Mouse (Mus musculus) testis, postnatal 10 days (tissue): Measurements from ENCODE around the gene Adam11.

Experiments used
- DNase-seq: peaks from one replicate; pipeline ENCODE4 v3.0.0; 2021; ENCODE audit warnings: low spot score

Gene Adam11

GRCm38 (mm10) chr11:102753591-102754324 is 7.5 kb upstream of the Adam11 start:
- DNase-seq = peak; percentile 45

GRCm38 (mm10) chr11:102754416-102754815 is 6.8 kb upstream of the Adam11 start:
- DNase-seq = no peak

GRCm38 (mm10) chr11:102755391-102755790 is 5.8 kb upstream of the Adam11 start:
- no peak for DNase-seq

GRCm38 (mm10) chr11:102758977-102759376 is 2.3 kb upstream of the Adam11 start:
- peak; percentile 49 for DNase-seq

- no peak for DNase-seq
Measured at GRCm38 (mm10) chr11:102760805-102761308, 382 bp upstream of the Adam11 start.

GRCm38 (mm10) chr11:102762248-102762647 is 1.0 kb downstream of the Adam11 start:
- no peak for DNase-seq

- DNase-seq = peak; percentile 38
Measured at GRCm38 (mm10) chr11:102763009-102763767, 1.9 kb downstream of the Adam11 start.

- DNase-seq = peak; percentile 40
Measured at GRCm38 (mm10) chr11:102765416-102765815, 4.2 kb downstream of the Adam11 start.

GRCm38 (mm10) chr11:102767055-102767670 is 5.9 kb downstream of the Adam11 start:
- DNase-seq = peak; percentile 41

GRCm38 (mm10) chr11:102769141-102769540 is 7.9 kb downstream of the Adam11 start:
- DNase-seq = peak; percentile 45

GRCm38 (mm10) chr11:102769993-102770661 is 8.9 kb downstream of the Adam11 start:
- no peak for DNase-seq

- peak; percentile 41 for DNase-seq
Measured at GRCm38 (mm10) chr11:102770662-102771435, 9.6 kb downstream of the Adam11 start.

GRCm38 (mm10) chr11:102771916-102772714 is 10.9 kb downstream of the Adam11 start:
- DNase-seq = peak; percentile 39

- DNase-seq = peak; percentile 42
Measured at GRCm38 (mm10) chr11:102772771-102773700, 11.8 kb downstream of the Adam11 start.

GRCm38 (mm10) chr11:102773713-102774611 is 12.7 kb downstream of the Adam11 start:
- DNase-seq = peak; percentile 95

GRCm38 (mm10) chr11:102774621-102775141 is 13.4 kb downstream of the Adam11 start:
- peak; percentile 86 for DNase-seq

- peak; percentile 92 for DNase-seq
Measured at GRCm38 (mm10) chr11:102777598-102777997, 16.4 kb downstream of the Adam11 start.

GRCm38 (mm10) chr11:102778165-102778564 is 16.9 kb downstream of the Adam11 start:
- no peak for DNase-seq
